ENCODE assay signal across 8 mouse cellular contexts in the genomic region with DNA sequence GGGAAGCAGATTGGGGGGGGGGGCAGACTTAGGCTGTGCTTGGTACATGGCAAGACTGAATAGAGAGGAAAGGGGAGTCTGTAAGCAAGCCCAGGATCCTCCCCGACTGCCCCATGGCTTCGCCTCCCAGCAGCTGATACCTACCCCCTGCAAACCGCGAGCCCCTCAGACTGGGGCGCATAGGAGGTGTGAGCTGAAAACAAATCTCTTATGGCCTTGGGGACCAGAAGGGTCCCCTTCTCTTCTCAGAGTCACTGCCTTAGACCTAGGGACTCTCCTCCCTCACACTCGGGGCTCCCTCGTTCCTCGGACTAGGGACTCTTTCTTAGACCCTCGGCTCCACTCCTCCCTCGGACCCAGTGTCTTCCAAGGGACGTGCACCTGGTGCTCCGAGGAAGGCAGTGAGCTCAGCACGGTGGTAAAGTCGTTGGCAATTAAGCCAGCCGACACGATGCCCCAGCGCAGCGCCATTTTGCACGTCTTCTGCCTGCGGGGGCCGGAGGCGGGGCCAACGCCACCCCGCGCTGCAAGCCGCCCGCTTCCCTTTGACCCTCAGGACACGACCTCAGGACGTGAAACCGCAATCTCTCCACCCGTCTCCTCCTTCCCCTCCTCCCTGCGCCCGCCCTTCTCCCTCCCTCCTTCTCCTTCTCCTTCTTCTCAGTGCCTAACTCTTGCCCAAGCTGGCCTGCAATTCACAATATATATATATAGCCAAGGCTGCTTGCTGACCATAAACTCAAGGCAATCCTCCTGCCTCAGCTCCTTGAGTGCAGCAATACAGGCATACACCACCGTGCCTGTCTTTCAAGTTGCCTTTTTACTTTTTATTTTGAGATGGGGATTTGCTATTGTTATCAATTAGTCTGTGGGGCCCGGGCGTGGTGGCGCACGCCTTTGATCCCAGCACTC. TPM values are rescaled to one million over a fixed set of nuclear protein-coding genes. Genes with fewer than 3 reads are reported as not detected.
A peak's percentile ranks its signal among the peaks of the same experiment; 100 is the strongest.
DNase-seq lines count a peak whose midpoint lies in the region; ATAC-seq and TF ChIP-seq lines count a peak whose summit lies in the region.

A gene (minus strand): TSS at position 513 of the 912 bp plus-strand sequence.

- peak within 1 kb of the TSS; percentile 77 for H3K4me2 ChIP-seq in heart, embryonic 16.5 days (ENCODE audit: low read depth, low read length)
- peak within 1 kb of the TSS; percentile 67 for H3K4me2 ChIP-seq in lung, postnatal 0 days (replicated peaks; ENCODE audit: low read depth, low read length)

- H3K27me3 ChIP-seq in heart, embryonic 16.5 days (ENCODE audit: control insufficient read depth, insufficient read depth, low read length), result no peaks in the 10 kb centered on the region
- H3K27me3 ChIP-seq in lung, postnatal 0 days (replicated peaks; ENCODE audit: insufficient read depth, low read length), result no peaks in the 10 kb centered on the region

- peak within 1 kb of the TSS; percentile 57 for H3K4me3 ChIP-seq in heart, embryonic 16.5 days (ENCODE audit: low read length)
- H3K4me3 ChIP-seq in lung, postnatal 0 days (ENCODE audit: low read depth, low read length), result peak within 1 kb of the TSS; percentile 40

- peak within 1 kb of the TSS; percentile 72 for H3K9ac ChIP-seq in heart, embryonic 16.5 days (ENCODE audit: low read length)
- H3K9ac ChIP-seq in lung, postnatal 0 days (replicated peaks; ENCODE audit: low read depth), result peak within 1 kb of the TSS; percentile 40; the same call in 1 of the 2 replicates

- peak; percentile 59 for ATAC-seq in erythroblast, adult 5-6 weeks (replicated peaks; ENCODE audit: low FRiP score, poor library complexity, severe bottlenecking)
- peak; percentile 64 for ATAC-seq in heart, embryonic 16.5 days (replicated peaks; ENCODE audit: extremely low read depth, insufficient read depth, low FRiP score)
- peak; percentile 75 for ATAC-seq in lung, postnatal 0 days
- ATAC-seq in neutrophil, adult 5-6 weeks (ENCODE audit: extremely low read depth, insufficient number of reproducible peaks, low FRiP score, poor library complexity, severe bottlenecking), result peak; percentile 60

- no peak for TF ChIP-seq EP300 in lung, postnatal 0 days (IDR thresholded peaks at IDR 0.05)

- H3K9me3 ChIP-seq in heart, embryonic 16.5 days (replicated peaks; ENCODE audit: control insufficient read depth, low read length), result no peaks in the 10 kb centered on the region
- no peaks in the 10 kb centered on the region for H3K9me3 ChIP-seq in lung, postnatal 0 days (ENCODE audit: low read length)

- TF ChIP-seq CTCF in lung, postnatal 0 days (IDR thresholded peaks at IDR 0.05), result no peak

- 10% methylated on average over 38 of the region's 38 CpGs for WGBS in heart, embryonic 16.5 days
- WGBS in lung, postnatal 0 days, result 12% methylated on average over 38 of the region's 38 CpGs

- peak; percentile 84 for DNase-seq in A20 (ENCODE audit: low read depth, low spot score)
- peak; percentile 82 for DNase-seq in adrenal gland, postnatal 25 days
- DNase-seq in kidney, postnatal 10 days, result peak; percentile 78
- peak; percentile 81 for DNase-seq in lung, postnatal 0 days (ENCODE audit: low spot score)
- peak; percentile 32 for DNase-seq in thymus, postnatal 0 days (ENCODE audit: low spot score)

- peaks cover 7% of the 10 kb centered on the region for H3K36me3 ChIP-seq in heart, embryonic 16.5 days (ENCODE audit: control insufficient read depth, insufficient read depth)
- no peaks in the 10 kb centered on the region for H3K36me3 ChIP-seq in lung, postnatal 0 days (ENCODE audit: insufficient read depth, low read length)

- H3K27ac ChIP-seq in heart, embryonic 16.5 days (ENCODE audit: low read length), result peak within 1 kb of the TSS; percentile 61
- peak within 1 kb of the TSS; percentile 16; the same call in 1 of the 2 replicates for H3K27ac ChIP-seq in lung, postnatal 0 days (ENCODE audit: low read length)

- H3K4me1 ChIP-seq in heart, embryonic 16.5 days (ENCODE audit: control insufficient read depth, insufficient read depth, low read length), result peaks cover 9% of the 10 kb centered on the region; the same call in 1 of the 2 replicates
- H3K4me1 ChIP-seq in lung, postnatal 0 days (ENCODE audit: insufficient read depth, low read depth, low read length), result peaks cover 3% of the 10 kb centered on the region; the same call in 1 of the 2 replicates

RNA-seq across cellular contexts. Expression of the gene that starts here (rescaled TPM):
- 62.3 and 75.5 TPM in 2 replicates for total RNA-seq in adrenal gland, postnatal 25 days (2021)
- total RNA-seq in erythroblast, adult 5-6 weeks (2015; ENCODE audit: low replicate concordance), result 3.3 TPM in 2 replicates
- total RNA-seq in erythroblast, adult 5-6 weeks (2017; ENCODE audit: low replicate concordance), result 2.1 and 2.3 TPM in 2 replicates
- 3.4 TPM in 2 replicates for polyA plus RNA-seq in heart, embryonic 16.5 days (2015; fragmentation: Nextera tagmentation; extraction: Ambion mirVana)
- polyA plus RNA-seq in lung, postnatal 0 days (2015; fragmentation: Nextera tagmentation; extraction: Ambion mirVana), result 3.5 and 4.5 TPM in 2 replicates
- 3.1 and 3.7 TPM in 2 replicates for total RNA-seq in neutrophil, adult 5-6 weeks (2017)
- 1.1 and 1.5 TPM in 2 replicates for polyA plus RNA-seq in thymus, postnatal 0 days (2015; fragmentation: Nextera tagmentation; extraction: Ambion mirVana)

Comparison
In these comparisons a context has a peak if more than half of its experiments do, and no peak if none do; other contexts are left out.
1. Peak in every context shown above with its lines: DNase-seq, ATAC-seq, H3K4me3 ChIP-seq and H3K27ac ChIP-seq.
2. RNA of the gene that starts here (total RNA-seq): 62.3 to 75.5 TPM in adrenal gland, postnatal 25 days; 3.1 to 3.7 TPM in neutrophil, adult 5-6 weeks and 2.1 to 3.3 TPM in erythroblast, adult 5-6 weeks; every median in the first group is over 10 times any median in the second.
3. DNase-seq: peak in every context shown above with its lines; median percentile 84 in A20; 82 in adrenal gland, postnatal 25 days; 81 in lung, postnatal 0 days; 78 in kidney, postnatal 10 days; 32 in thymus, postnatal 0 days.